Mouse (Mus musculus) embryonic fibroblast, embryonic 13.5 days (primary cell): ENCODE data around the gene Itga9. TPM values are rescaled to one million over a fixed set of nuclear protein-coding genes. Genes with fewer than 3 reads are reported as not detected.

Experiments
- H3K27ac ChIP-seq: 2 replicates; pipeline ENCODE4 v1.5.1; 2012; ENCODE audit warnings: low read length, control low read depth, inconsistent platforms; ENCODE audit not compliant: insufficient read depth
- H3K4me1 ChIP-seq: 2 replicates; pipeline ENCODE4 v1.6.1; 2011; ENCODE audit warnings: low read length; ENCODE audit not compliant: control insufficient read depth, insufficient read depth
- H3K4me3 ChIP-seq: 2 replicates; pipeline ENCODE4 v1.5.1; 2011; ENCODE audit warnings: mild to moderate bottlenecking, control low read depth, low read length; ENCODE audit not compliant: insufficient read depth
- CTCF ChIP-seq: IDR thresholded peaks from 2 replicates; pipeline ENCODE4 v1.5.1; 2011; ENCODE audit warnings: mild to moderate bottlenecking, control low read depth, low read length, moderate library complexity, borderline replicate concordance; ENCODE audit not compliant: insufficient read depth
- POLR2A ChIP-seq: IDR thresholded peaks from 2 replicates; pipeline ENCODE4 v1.6.1; 2011; ENCODE audit warnings: low read depth, mild to moderate bottlenecking, control low read depth, low read length, moderate library complexity
- polyA plus RNA-seq: library from polyadenylated mRNA; stranded (reverse); fragments of >200 nt; gene quantifications from 2 replicates; pipeline ENCODE4 v1.2.4, GENCODE M21; 2011; ENCODE audit warnings: low read depth; ENCODE audit not compliant: missing spikeins, insufficient read length

Itga9 gene
- polyA plus RNA-seq, 1 experiment: 22.9 TPM

DNA sequence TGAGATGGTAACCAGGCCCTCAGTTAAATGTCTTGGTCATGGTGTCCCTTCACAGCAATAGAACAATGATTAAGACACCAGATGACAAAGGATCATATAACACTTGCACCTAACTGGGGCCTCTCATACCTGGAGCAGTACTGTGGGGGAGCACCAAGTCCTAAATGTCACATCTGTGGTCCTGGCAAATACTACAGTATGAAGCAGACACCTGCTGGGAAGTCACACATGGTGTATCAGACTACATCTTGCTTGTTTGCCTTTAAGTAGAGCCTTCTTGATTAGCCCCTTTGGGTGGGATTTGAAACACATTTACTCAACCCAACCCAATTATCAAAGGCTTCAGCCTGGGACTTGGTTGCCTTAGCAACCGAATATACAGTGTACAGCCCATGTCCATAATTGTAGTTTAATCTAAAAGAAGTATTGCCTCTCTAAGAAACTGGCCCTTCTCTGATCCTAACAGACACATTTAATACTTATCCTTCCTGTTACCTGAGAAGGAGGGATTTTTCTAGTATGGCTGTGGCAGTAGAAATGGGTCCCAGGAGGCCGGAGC is 170.5 kb downstream of the Itga9 start:
- Histone ChIP-seq H3K27ac (no peak overlapping the region), H3K4me3 (no peak overlapping the region), H3K4me1 (peaks cover 6% of the 10 kb centered on the region)
- TF ChIP-seq CTCF: no peak
- TF ChIP-seq POLR2A: no peak

DNA sequence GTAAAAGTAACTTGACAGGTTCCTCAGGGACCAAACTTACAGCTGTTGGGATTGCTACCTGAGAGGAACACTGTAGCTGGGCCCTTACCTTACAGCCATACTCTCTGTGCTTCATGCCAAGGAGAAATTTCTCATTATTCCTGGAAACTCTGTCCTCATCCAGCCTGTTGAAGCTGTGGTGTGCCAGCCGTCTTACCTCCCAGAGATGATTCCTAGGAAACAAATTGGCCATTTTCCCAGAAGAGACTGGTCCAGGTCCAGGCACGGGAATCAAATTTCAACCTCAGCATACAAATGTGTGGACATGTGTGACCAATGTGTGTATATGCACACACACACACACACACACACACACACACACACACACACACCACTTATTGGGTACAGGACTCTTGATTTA is 172.1 kb downstream of the Itga9 start:
- TF ChIP-seq CTCF (no peak), POLR2A (no peak)
- H3K4me3 ChIP-seq: no peak overlapping the region
- H3K4me1 ChIP-seq: peaks cover 6% of the 10 kb centered on the region
- H3K27ac ChIP-seq: no peak overlapping the region

- no peak for TF ChIP-seq POLR2A
- no peak for TF ChIP-seq CTCF
- Histone ChIP-seq H3K4me1 (no peaks in the 10 kb centered on the region), H3K4me3 (no peak overlapping the region), H3K27ac (no peak overlapping the region)
Observed at GRCm38 (mm10) chr9:118784621-118785020, 178.1 kb downstream of the Itga9 start.

DNA sequence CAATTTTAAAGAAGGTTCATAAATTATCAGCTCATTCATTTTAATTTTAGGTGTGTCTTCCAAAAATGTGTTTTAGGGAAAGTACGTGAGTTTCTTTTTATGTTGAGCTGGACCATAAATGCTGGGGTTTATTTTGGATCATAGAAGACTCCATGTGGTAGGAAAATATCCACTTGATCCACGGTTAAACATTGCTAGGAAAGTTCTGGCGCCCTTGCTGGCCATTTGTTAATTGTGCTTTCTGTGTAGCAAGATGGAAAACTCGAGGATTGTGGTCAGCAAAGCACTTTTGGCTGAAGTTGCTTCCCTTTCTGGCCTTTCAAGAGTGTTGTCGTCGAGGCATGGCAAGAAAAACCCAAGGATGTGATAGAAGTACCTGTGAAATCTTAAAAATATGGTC is 179.3 kb downstream of the Itga9 start:
- no peak for TF ChIP-seq POLR2A
- TF ChIP-seq CTCF: no peak
- Histone ChIP-seq H3K4me3 (no peak overlapping the region), H3K4me1 (no peaks in the 10 kb centered on the region), H3K27ac (no peak overlapping the region)

GRCm38 (mm10) chr9:118788869-118789281 is 182.4 kb downstream of the Itga9 start:
- Histone ChIP-seq H3K4me3 (no peak overlapping the region), H3K27ac (no peak overlapping the region), H3K4me1 (no peaks in the 10 kb centered on the region)
- TF ChIP-seq CTCF: no peak
- TF ChIP-seq POLR2A: no peak

DNA sequence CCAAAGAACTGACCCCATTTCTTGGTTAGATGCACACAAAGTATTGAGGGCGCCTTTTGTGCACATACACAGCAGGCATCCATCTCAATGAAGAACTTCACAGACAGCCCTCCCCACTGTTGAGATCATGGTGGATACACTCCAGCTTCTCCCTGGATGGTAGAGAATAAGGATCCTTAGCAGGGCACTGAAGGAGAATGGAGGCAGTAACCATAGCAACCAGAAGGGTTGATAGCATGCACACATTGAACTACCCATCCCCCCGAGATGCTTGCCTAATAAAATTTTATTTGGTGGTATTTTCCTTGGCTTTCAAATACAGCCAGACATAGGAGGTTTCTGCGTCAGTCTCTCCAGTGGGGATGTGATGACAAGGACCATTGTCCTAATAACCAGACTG is 184.7 kb downstream of the Itga9 start:
- Histone ChIP-seq H3K4me1 (peaks cover 2% of the 10 kb centered on the region), H3K27ac (no peak overlapping the region), H3K4me3 (no peak overlapping the region)
- no peak for TF ChIP-seq CTCF
- TF ChIP-seq POLR2A: no peak

DNA sequence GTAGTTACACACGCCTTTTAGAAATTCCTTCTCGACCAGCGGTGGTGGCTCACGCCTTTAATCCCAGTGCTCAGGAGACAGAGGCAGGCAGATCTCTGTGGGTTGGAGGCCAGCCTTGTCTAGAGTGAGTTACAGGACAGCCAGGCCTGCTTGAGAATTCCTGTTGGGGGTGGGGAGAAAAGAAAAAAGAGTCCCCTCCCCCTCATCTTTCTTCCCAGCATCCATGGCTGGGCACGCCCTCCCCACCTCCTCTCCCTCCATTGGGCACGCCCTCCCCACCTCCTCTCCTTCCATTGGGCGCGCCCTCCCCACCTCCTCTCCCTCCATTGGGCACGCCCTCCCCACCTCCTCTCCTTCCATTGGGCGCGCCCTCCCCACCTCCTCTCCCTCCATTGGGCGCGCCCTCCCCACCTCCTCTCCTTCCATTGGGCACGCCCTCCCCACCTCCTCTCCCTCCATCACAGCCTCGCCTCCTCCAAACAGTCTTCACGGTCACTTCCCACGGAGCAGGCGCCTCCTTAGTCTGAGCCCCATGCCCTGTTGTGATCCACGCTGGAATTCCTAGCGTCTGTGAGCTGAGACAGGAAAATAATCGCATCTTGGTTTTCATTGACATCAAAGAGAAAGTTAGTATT is 186.8 kb downstream of the Itga9 start:
- Histone ChIP-seq H3K4me1 (peaks cover 2% of the 10 kb centered on the region), H3K27ac (no peak overlapping the region), H3K4me3 (no peak overlapping the region)
- TF ChIP-seq POLR2A (no peak), CTCF (no peak)

GRCm38 (mm10) chr9:118794668-118795067 is 188.2 kb downstream of the Itga9 start:
- Histone ChIP-seq H3K4me3 (no peak overlapping the region), H3K4me1 (peaks cover 2% of the 10 kb centered on the region), H3K27ac (peak overlapping the region; percentile 5; the same call in 1 of the 2 replicates)
- TF ChIP-seq CTCF (no peak), POLR2A (no peak)

GRCm38 (mm10) chr9:118795304-118795703 is 188.8 kb downstream of the Itga9 start:
- TF ChIP-seq POLR2A (no peak), CTCF (no peak)
- Histone ChIP-seq H3K27ac (peak overlapping the region; percentile 5; the same call in 1 of the 2 replicates), H3K4me1 (peaks cover 2% of the 10 kb centered on the region), H3K4me3 (no peak overlapping the region)

GRCm38 (mm10) chr9:118799105-118799504 is 192.6 kb downstream of the Itga9 start:
- Histone ChIP-seq H3K4me1 (peaks cover 2% of the 10 kb centered on the region), H3K4me3 (no peak overlapping the region), H3K27ac (no peak overlapping the region)
- TF ChIP-seq CTCF: no peak
- TF ChIP-seq POLR2A: no peak

DNA sequence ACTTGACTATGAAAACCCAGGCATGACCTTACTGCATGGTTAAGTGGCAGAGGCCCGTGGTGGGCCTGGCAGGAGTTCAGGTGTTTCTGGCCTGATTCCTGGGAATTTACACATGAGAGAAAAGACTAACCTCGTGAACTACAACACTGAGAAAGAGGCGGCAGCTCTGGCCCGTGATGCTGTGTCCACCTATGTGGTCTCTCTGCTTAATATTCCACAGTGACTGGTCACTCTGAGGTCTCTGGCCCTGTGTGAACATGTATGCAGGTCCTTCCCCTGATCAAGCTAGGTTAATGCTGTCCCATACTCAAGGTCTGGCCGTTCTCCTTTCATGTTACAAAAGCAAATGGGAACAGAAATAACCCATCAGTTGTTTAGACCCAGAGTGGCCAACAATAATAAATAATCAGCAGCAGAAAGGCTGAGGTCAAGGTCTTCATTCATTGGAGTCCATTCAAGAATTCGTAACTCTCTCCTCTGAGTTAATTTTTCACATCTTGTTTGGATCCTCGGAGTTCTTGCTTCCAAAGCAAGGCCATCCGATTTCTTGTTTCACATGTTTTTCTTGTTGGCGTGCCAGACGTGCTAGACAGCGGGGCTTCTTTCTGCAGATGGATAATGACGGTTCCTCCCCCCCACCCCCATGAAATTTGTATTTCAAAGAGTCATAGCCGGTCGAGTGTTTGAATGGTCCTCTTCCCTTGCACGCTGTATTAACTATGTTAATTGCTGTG is 194.9 kb downstream of the Itga9 start:
- Histone ChIP-seq H3K4me1 (no peaks in the 10 kb centered on the region), H3K27ac (no peak overlapping the region), H3K4me3 (no peak overlapping the region)
- TF ChIP-seq CTCF (no peak), POLR2A (no peak)
